Mouse (Mus musculus): ENCODE data around the gene Adnp. TPM values are rescaled to one million over a fixed set of nuclear protein-coding genes. Genes with fewer than 3 reads are reported as not detected.
"Not testable (repeated sequence)": the region's sequence is repeated elsewhere in the genome, so short reads cannot be mapped to it uniquely, and the experiment has no call there.

Gene Adnp
- total RNA-seq, 4 experiments from 2014 or later, result 49.1 to 73.9 (median 56.2) TPM

- no peak for DNase-seq
These were observed 956 bp downstream of the Adnp start for GRCm38 (mm10) chr2:168205681-168206631.

GRCm38 (mm10) chr2:168205265-168205664, 1.6 kb downstream of the Adnp start:
- DNase-seq, result peak; percentile 85

- DNase-seq, result no peak
These were observed 2.4 kb downstream of the Adnp start for GRCm38 (mm10) chr2:168204476-168204999.

- no peak for DNase-seq
These were observed 6.8 kb downstream of the Adnp start for GRCm38 (mm10) chr2:168200014-168200691.

- no peak for DNase-seq
These were observed 7.4 kb downstream of the Adnp start for GRCm38 (mm10) chr2:168199476-168199875.

- DNase-seq, result no peak
These were observed 8.5 kb downstream of the Adnp start for GRCm38 (mm10) chr2:168198421-168198820.

GRCm38 (mm10) chr2:168195721-168196120, 11.2 kb downstream of the Adnp start:
- DNase-seq, result no peak

GRCm38 (mm10) chr2:168193685-168194084, 13.2 kb downstream of the Adnp start:
- DNase-seq, result no peak

- DNase-seq, result no peak
These were observed 15.1 kb downstream of the Adnp start for GRCm38 (mm10) chr2:168191856-168192255.

GRCm38 (mm10) chr2:168175946-168176345, 31.0 kb downstream of the Adnp start:
- DNase-seq, result no peak

- DNase-seq, result peak; percentile 88
These were observed 36.7 kb downstream of the Adnp start for GRCm38 (mm10) chr2:168170167-168170685.

- no peak for DNase-seq
These were observed 37.2 kb downstream of the Adnp start for GRCm38 (mm10) chr2:168169800-168170113.

- no peak for DNase-seq
These were observed 37.8 kb downstream of the Adnp start for GRCm38 (mm10) chr2:168168892-168169799.

GRCm38 (mm10) chr2:168167781-168168180, 39.1 kb downstream of the Adnp start:
- DNase-seq, result no peak

GRCm38 (mm10) chr2:168166750-168167460, 40.0 kb downstream of the Adnp start:
- DNase-seq, result no peak

GRCm38 (mm10) chr2:168161978-168162377, 44.9 kb downstream of the Adnp start:
- no peak for DNase-seq

GRCm38 (mm10) chr2:168161514-168161971, 45.4 kb downstream of the Adnp start:
- no peak for DNase-seq

GRCm38 (mm10) chr2:168160370-168160930, 46.5 kb downstream of the Adnp start:
- DNase-seq, result no peak

- no peak for DNase-seq
These were observed 47.8 kb downstream of the Adnp start for GRCm38 (mm10) chr2:168158911-168159711.

GRCm38 (mm10) chr2:168157974-168158373, 48.9 kb downstream of the Adnp start:
- not testable (repeated sequence) for DNase-seq

All from adrenal gland, adult 8-10 months (tissue).